Mouse (Mus musculus) adrenal gland, adult 18-20 months (tissue): ENCODE data around the gene Sowaha. TPM values are rescaled to one million over a fixed set of nuclear protein-coding genes. Genes with fewer than 3 reads are reported as not detected.

Experiments used
- DNase-seq, 2 experiments: peaks; one replicate each; pipeline ENCODE4 v3.0.0; 2021 to 2022; ENCODE audit warnings: low spot score in 2 of 2
- total RNA-seq, 2 experiments: library from RNA; stranded (reverse); gene quantifications; 1 replicate in 1 of 2; 2 replicates in 1 of 2; pipeline ENCODE4 v1.2.3; 2021

The Sowaha gene
- total RNA-seq, 2 experiments from 2014 or later = 0.19 to 0.30 TPM

DNA sequence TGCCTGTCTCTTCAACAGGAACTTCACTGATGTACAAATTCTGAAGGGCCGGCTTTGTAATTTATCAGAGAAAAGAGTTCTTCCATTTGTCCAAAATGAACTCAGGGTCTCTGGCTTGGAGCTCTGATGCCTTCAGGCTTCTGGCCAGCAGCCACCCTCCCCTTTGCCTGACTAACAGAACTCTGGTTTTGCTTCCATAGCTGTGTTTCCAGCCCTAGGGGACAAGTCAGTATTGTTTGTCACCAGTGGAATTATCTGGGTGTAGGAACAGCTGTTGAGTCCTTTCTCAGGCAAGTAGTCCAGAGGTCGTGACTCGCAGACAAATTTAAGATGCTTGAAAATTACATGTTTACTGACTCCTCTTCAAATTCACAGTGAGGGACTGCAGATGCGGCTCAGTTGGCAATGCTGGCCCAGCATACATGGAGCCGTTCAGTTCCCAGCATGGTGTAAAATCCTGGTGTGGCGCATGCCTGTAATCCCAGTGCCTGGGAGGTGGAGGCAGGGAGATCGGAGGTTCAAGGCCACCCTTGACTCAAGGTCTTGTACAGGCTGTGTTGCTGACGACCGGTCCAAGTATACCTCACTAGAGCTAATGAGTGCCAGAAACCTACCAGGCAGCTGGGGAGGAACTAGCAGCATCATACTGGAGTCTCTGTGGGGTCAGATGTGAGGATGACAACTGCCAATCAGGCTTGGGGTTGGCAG, 27.2 kb upstream of the Sowaha start:
- no peak for DNase-seq

DNA sequence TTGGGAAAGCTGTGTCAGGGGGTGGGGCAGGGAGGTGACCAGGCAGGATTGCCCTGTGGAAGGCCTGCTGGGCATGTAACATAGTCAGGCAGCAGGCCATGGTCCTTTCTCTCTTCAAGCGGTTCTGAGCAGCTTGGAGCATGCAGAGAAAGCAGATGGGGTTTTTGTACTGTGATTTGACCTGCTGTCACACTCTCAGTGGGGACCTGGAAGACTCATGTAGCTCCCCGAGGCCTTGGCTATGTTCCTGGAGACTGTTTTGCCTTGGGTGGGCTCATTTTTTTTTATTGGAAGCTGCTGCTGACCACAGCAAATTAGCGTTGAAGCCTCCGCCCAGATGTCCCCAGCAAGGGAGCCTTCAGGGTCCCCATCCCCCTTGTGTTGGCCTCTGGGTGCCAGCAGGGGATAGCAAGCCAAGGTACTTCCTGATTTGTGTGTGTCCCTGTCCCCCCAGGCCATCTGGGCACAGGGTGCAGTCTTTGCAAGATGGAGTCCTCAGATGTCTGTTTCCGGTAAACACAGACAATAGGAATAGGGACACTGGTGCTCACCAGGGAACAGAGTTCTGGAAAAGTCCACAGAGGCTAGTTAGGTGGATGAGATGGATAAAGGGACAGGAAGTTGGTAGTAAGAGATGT, 25.1 kb upstream of the Sowaha start:
- no peak for DNase-seq

DNA sequence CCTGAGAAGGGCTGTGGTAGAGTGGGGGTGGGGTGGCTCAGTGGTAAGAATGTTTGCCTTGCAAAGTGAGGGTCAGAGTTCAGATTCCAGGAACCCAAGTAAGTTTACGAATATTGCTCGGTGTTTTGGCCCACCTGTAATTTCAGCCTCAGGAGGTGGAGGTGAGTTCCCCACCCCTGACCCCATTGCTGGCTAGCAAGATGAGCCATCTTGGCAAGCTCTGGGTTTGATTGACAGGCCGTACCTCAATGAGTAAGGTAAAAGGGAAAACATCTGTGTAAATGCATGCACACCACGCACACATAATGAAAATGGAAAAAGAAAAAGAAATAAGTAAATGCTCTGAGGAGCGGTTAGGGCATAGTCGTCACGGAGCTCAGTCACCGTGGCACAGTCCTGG, 24.3 kb upstream of the Sowaha start:
- no peak for DNase-seq

- no peak for DNase-seq
Observed at GRCm38 (mm10) chr11:53503738-53504137, 23.7 kb upstream of the Sowaha start.

- no peak for DNase-seq
Observed at GRCm38 (mm10) chr11:53502039-53502765, 22.1 kb upstream of the Sowaha start.

DNA sequence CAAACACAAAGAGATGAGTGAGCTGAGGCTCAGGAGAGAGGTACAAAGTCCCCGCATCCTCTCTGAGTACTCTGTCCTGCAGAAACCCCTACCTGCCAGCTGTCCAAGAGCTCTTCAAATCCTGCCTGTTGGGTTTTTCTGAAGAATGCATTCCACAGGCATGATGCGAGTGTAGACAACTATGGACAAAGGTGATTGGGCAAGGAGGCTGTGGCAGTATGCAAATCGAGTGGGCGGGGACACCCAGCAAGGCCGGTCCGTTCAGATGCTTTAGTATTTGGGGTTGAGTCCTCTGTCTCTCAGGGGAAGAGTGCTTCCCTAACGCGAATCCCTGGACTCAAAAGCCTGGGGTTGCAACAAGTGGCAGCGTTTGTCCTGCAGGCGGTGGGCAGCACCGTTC, 20.5 kb upstream of the Sowaha start:
- no peak for DNase-seq

GRCm38 (mm10) chr11:53496946-53497345, 16.9 kb upstream of the Sowaha start:
- no peak for DNase-seq

GRCm38 (mm10) chr11:53495417-53495816, 15.3 kb upstream of the Sowaha start:
- no peak for DNase-seq

- no peak for DNase-seq
Observed at GRCm38 (mm10) chr11:53493243-53493955, 13.3 kb upstream of the Sowaha start.

- no peak for DNase-seq
Observed at GRCm38 (mm10) chr11:53491954-53492401, 11.9 kb upstream of the Sowaha start.

GRCm38 (mm10) chr11:53489421-53489820, 9.3 kb upstream of the Sowaha start:
- no peak for DNase-seq

DNA sequence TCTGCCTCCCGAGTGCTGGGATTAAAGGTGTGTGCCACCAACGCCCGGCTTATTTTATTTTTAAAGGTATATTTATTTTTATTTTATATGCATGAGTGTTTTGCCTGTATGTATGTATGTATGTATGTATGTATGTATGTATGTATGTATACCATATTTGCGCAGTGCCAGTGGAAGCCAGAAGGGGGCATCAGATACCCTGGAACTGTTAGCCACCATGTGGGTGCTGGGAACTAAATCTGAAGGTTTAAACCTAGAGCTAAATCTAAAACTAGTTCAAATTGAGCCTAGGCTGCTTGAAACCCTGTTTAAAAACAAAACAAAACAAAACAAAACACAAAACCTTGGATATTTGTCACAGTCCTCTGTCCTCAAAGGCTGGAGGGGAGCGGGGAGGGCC, 8.9 kb upstream of the Sowaha start:
- DNase-seq = no peak

- no peak for DNase-seq
Observed at GRCm38 (mm10) chr11:53486822-53487594, 6.9 kb upstream of the Sowaha start.

- no peak for DNase-seq
Observed at GRCm38 (mm10) chr11:53486351-53486750, 6.3 kb upstream of the Sowaha start.

DNA sequence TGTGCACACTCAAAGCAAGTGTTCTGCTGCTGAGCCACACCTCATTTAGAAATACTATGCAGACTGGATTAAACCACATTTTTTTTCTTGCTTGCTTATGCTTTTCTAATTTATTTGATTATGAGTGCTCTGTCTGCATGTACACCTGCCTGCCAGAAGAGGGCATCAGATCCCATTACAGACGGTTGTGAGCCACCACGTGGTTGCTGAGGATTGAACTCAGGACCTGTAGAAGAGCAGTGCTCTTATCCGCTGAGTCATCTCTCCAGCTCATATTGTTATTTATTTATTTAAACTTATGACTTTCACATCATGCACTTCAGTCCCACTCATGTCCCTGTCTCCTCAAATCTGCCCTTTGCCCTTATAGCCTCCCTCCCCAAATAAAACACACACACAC, 5.6 kb upstream of the Sowaha start:
- no peak for DNase-seq

DNA sequence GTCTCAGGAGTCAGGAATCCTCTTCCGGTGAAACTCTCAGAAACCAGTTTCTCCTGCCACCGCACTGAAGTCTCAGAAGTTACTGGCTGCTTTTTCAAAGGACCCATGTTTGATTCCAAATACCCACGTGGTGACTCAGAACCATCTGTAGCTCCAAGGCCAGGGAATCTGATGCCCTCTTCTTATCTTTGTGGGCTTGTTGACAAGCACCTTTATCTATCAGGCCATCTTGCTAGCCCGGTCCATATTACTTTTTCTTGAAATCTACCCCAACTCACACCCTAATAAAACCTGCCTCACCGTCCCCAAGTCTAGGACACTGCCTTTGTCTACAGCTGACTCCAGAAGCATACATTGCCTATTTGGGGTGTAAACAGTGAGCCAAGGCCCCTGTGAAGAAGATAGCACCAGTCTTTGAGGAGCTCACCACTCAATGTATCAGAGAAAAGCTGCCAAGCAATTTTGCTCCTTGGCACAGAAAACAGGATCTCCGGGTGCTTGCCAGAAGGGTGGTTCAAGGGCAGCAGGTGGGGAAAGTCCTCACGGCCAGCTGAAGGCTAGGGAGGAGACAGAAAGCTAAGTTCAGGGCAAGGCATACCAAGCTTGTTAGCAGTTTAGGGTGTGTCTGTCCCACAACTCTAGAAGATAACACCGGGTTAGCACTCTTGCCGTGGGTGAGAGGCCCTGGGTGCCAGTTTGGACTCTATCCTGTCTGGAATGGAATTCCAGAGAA, 3.3 kb upstream of the Sowaha start:
- DNase-seq = no peak

DNA sequence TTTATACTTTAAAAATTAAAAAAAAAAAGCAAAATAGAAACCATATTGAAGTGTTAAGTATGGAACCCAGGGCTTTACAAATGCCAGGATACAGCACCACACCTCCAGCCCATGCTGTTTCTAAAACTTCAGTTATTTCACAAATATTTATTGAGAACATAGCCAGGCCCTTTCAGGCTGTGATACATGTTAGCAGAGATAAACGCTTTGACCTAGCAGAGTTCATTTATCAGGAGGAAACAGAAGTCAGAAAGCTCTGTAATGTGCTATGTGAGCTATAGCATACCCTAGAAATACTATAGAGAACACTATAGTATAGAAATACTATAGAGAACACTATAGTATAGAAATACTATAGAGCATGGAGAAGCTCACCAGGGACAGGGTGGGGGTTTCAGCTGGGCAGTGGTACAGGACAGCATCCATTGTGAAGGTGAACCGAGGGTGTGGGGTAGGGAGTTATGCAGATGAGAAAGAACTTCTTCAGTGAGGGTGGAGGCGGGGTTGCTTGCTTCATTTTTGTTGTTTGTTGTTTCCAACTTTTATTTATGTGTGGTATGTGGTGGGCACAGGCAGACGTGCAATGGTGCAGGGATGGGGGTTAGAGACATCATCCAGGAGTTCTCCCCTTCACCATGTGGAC, 1.1 kb upstream of the Sowaha start:
- DNase-seq = no peak

GRCm38 (mm10) chr11:53479171-53479782, 797 bp downstream of the Sowaha start:
- DNase-seq = no peak
